Mouse (Mus musculus) hindbrain, embryonic 13.5 days (tissue): ENCODE data around the gene Krtap10-10. TPM values are rescaled to one million over a fixed set of nuclear protein-coding genes. Genes with fewer than 3 reads are reported as not detected.
"Not testable (repeated sequence)": the region's sequence is repeated elsewhere in the genome, so short reads cannot be mapped to it uniquely, and the experiment has no call there.

Experiments used
- ATAC-seq: fragments of 200-750 bp; cut with Nextera tagmentation; 2 replicates; pipeline ENCODE4 v1.8.0; 2017; ENCODE audit warnings: moderate TSS enrichment; ENCODE audit not compliant: low FRiP score
- H3K27ac ChIP-seq: fragments of 300-500 bp; sonication (generic); 2 replicates; pipeline ENCODE4 v1.5.1; 2015; ENCODE audit warnings: inconsistent platforms, mild to moderate bottlenecking, moderate library complexity
- H3K27me3 ChIP-seq: fragments of 300-500 bp; sonication (generic); 2 replicates; pipeline ENCODE4 v1.6.1; 2015; ENCODE audit warnings: mild to moderate bottlenecking, inconsistent platforms
- H3K36me3 ChIP-seq: fragments of 300-500 bp; sonication (generic); 2 replicates; pipeline ENCODE4 v1.6.1; 2015; ENCODE audit warnings: mild to moderate bottlenecking, inconsistent platforms
- H3K4me1 ChIP-seq: fragments of 300-500 bp; sonication (generic); replicated peaks from 2 replicates; pipeline ENCODE4 v1.6.1; 2015; ENCODE audit warnings: inconsistent platforms
- H3K4me2 ChIP-seq: fragments of 300-500 bp; sonication (generic); 2 replicates; pipeline ENCODE4 v1.6.1; 2015; ENCODE audit warnings: inconsistent platforms, mild to moderate bottlenecking, moderate library complexity
- H3K4me3 ChIP-seq: fragments of 300-500 bp; sonication (generic); 2 replicates; pipeline ENCODE4 v1.5.1; 2015; ENCODE audit warnings: mild to moderate bottlenecking, inconsistent platforms
- H3K9ac ChIP-seq: fragments of 300-500 bp; sonication (generic); 2 replicates; pipeline ENCODE4 v1.6.1; 2015; ENCODE audit warnings: mild to moderate bottlenecking, inconsistent platforms
- H3K9me3 ChIP-seq: fragments of 300-500 bp; sonication (generic); 2 replicates; pipeline ENCODE4 v1.6.1; 2016; ENCODE audit warnings: inconsistent platforms
- WGBS: fragments of 180-500 bp; shearing (Covaris S2); methylation state at CpG from one replicate; pipeline ENCODE4 v1.1.7; 2015; 5-methylcytosine and 5-hydroxymethylcytosine counted together
- polyA plus RNA-seq: library from polyadenylated mRNA; unstranded; fragments of >200 nt; fragmentation: Nextera tagmentation; extraction: Ambion mirVana; gene quantifications from 2 replicates; pipeline ENCODE4 v1.2.1, GENCODE M21; 2015

The Krtap10-10 gene
- not detected in 2 replicates for polyA plus RNA-seq

- no peak within 1 kb of the TSS for H3K27ac ChIP-seq
- no peak for ATAC-seq
- no peak within 1 kb of the TSS for H3K9ac ChIP-seq
- no peaks in the 10 kb centered on the region for H3K9me3 ChIP-seq
- no peaks in the 10 kb centered on the region for H3K36me3 ChIP-seq
- no peak within 1 kb of the TSS for H3K4me3 ChIP-seq
- no peaks in the 10 kb centered on the region for H3K4me1 ChIP-seq
- H3K27me3 ChIP-seq = no peaks in the 10 kb centered on the region
- H3K4me2 ChIP-seq = no peak within 1 kb of the TSS
- 86% methylated on average over 9 of the region's 9 CpGs for WGBS
These were observed at the start of gene Krtap10-10 for GRCm38 (mm10) chr10:77835647-77836046. Gene Krtap10-10, plus strand, starts transcription at chr10:77835947.

- not testable (repeated sequence) for H3K4me3 ChIP-seq, H3K4me1 ChIP-seq, ATAC-seq, H3K27ac ChIP-seq, H3K9ac ChIP-seq, H3K36me3 ChIP-seq, H3K27me3 ChIP-seq, H3K4me2 ChIP-seq, H3K9me3 ChIP-seq
- 80% methylated on average over 1 of the region's 1 CpGs for WGBS
These were observed 47.9 kb upstream of the Krtap10-10 start, which contains the start of gene Gm7137 for GRCm38 (mm10) chr10:77787876-77788275. Gene Gm7137, minus strand, starts transcription at chr10:77788200.

GRCm38 (mm10) chr10:77788621-77789020 is 47.1 kb upstream of the Krtap10-10 start:
- Histone ChIP-seq H3K9ac (no peak overlapping the region), H3K4me1 (no peaks in the 10 kb centered on the region), H3K36me3 (no peaks in the 10 kb centered on the region), H3K4me2 (no peak overlapping the region), H3K4me3 (no peak overlapping the region), H3K9me3 (no peaks in the 10 kb centered on the region), H3K27me3 (no peaks in the 10 kb centered on the region), H3K27ac (no peak overlapping the region)
- ATAC-seq = no peak
- WGBS = 85% methylated on average over 2 of the region's 2 CpGs

- Histone ChIP-seq H3K9me3 (no peaks in the 10 kb centered on the region), H3K4me2 (no peak within 1 kb of the TSS), H3K27ac (no peak within 1 kb of the TSS), H3K9ac (no peak within 1 kb of the TSS), H3K4me3 (no peak within 1 kb of the TSS), H3K36me3 (no peaks in the 10 kb centered on the region), H3K4me1 (peaks cover 10% of the 10 kb centered on the region; the same call in 1 of the 2 replicates), H3K27me3 (no peaks in the 10 kb centered on the region)
- no peak for ATAC-seq
- 67% methylated on average over 2 of the region's 2 CpGs for WGBS
These were observed 40.8 kb upstream of the Krtap10-10 start, which contains the start of gene Gm9639 for GRCm38 (mm10) chr10:77794976-77795375. Gene Gm9639, minus strand, starts transcription at chr10:77795076.

- WGBS = 13% methylated on average over 3 of the region's 3 CpGs
- Histone ChIP-seq H3K9ac (no peak overlapping the region), H3K36me3 (no peaks in the 10 kb centered on the region), H3K4me2 (no peak overlapping the region), H3K4me1 (peaks cover 10% of the 10 kb centered on the region; the same call in 1 of the 2 replicates), H3K27me3 (no peaks in the 10 kb centered on the region), H3K4me3 (no peak overlapping the region), H3K9me3 (no peaks in the 10 kb centered on the region), H3K27ac (no peak overlapping the region)
- no peak for ATAC-seq
These were observed 38.1 kb upstream of the Krtap10-10 start for GRCm38 (mm10) chr10:77797677-77798076.

GRCm38 (mm10) chr10:77798164-77798920 is 37.4 kb upstream of the Krtap10-10 start:
- not testable (repeated sequence) for H3K9ac ChIP-seq, H3K9me3 ChIP-seq, H3K27ac ChIP-seq, H3K4me2 ChIP-seq, ATAC-seq, H3K27me3 ChIP-seq, H3K4me3 ChIP-seq, H3K36me3 ChIP-seq
- 30% methylated on average over 3 of the region's 3 CpGs for WGBS
- peaks cover 10% of the 10 kb centered on the region; the same call in 1 of the 2 replicates for H3K4me1 ChIP-seq

- peaks cover 10% of the 10 kb centered on the region; the same call in 1 of the 2 replicates for H3K4me1 ChIP-seq
- H3K9ac ChIP-seq = no peak within 1 kb of the TSS
- no peaks in the 10 kb centered on the region for H3K9me3 ChIP-seq
- H3K4me2 ChIP-seq = no peak within 1 kb of the TSS
- no peak within 1 kb of the TSS for H3K4me3 ChIP-seq
- H3K36me3 ChIP-seq = no peaks in the 10 kb centered on the region
- WGBS = 63% methylated on average over 8 of the region's 8 CpGs
- H3K27ac ChIP-seq = no peak within 1 kb of the TSS
- no peaks in the 10 kb centered on the region for H3K27me3 ChIP-seq
- ATAC-seq = no peak
These were observed 36.7 kb upstream of the Krtap10-10 start, which contains the start of gene Gm19668 for GRCm38 (mm10) chr10:77798921-77799508. Gene Gm19668, minus strand, starts transcription at chr10:77799133.

- Histone ChIP-seq H3K9me3 (no peaks in the 10 kb centered on the region; the same call in 1 of the 2 replicates), H3K36me3 (no peaks in the 10 kb centered on the region), H3K9ac (no peak overlapping the region), H3K4me3 (no peak overlapping the region), H3K4me2 (no peak overlapping the region), H3K27ac (no peak overlapping the region), H3K27me3 (no peaks in the 10 kb centered on the region), H3K4me1 (no peaks in the 10 kb centered on the region)
- 87% methylated on average over 3 of the region's 3 CpGs for WGBS
- ATAC-seq = no peak
These were observed 31.7 kb upstream of the Krtap10-10 start for GRCm38 (mm10) chr10:77804095-77804494.

GRCm38 (mm10) chr10:77811743-77812142 is 24.0 kb upstream of the Krtap10-10 start, which contains the start of gene Gm9507:
Gene Gm9507, minus strand, starts transcription at chr10:77811843.
- H3K9me3 ChIP-seq = no peaks in the 10 kb centered on the region; the same call in 1 of the 2 replicates
- H3K4me3 ChIP-seq = no peak within 1 kb of the TSS
- no peaks in the 10 kb centered on the region for H3K36me3 ChIP-seq
- no peak within 1 kb of the TSS for H3K9ac ChIP-seq
- no peak within 1 kb of the TSS for H3K4me2 ChIP-seq
- no peaks in the 10 kb centered on the region for H3K27me3 ChIP-seq
- H3K27ac ChIP-seq = no peak within 1 kb of the TSS
- H3K4me1 ChIP-seq = 0 out of 2 replicates have a peak, but pooled peaks cover 3% of the 10 kb centered on the region
- no peak for ATAC-seq
- 74% methylated on average over 5 of the region's 5 CpGs for WGBS

GRCm38 (mm10) chr10:77814382-77814781 is 21.4 kb upstream of the Krtap10-10 start, which contains the start of gene Gm2696:
Gene Gm2696, plus strand, starts transcription at chr10:77814682.
- no peak for ATAC-seq
- H3K27me3 ChIP-seq = no peaks in the 10 kb centered on the region
- WGBS = 59% methylated on average over 4 of the region's 4 CpGs
- no peaks in the 10 kb centered on the region for H3K9me3 ChIP-seq
- H3K27ac ChIP-seq = no peak within 1 kb of the TSS
- no peak within 1 kb of the TSS for H3K4me2 ChIP-seq
- 0 out of 2 replicates have a peak, but pooled peaks cover 3% of the 10 kb centered on the region for H3K4me1 ChIP-seq
- no peaks in the 10 kb centered on the region for H3K36me3 ChIP-seq
- no peak within 1 kb of the TSS for H3K4me3 ChIP-seq
- H3K9ac ChIP-seq = no peak within 1 kb of the TSS

GRCm38 (mm10) chr10:77815514-77815913 is 20.2 kb upstream of the Krtap10-10 start:
- Histone ChIP-seq H3K4me1 (0 out of 2 replicates have a peak, but pooled peaks cover 3% of the 10 kb centered on the region), H3K27ac (no peak overlapping the region), H3K36me3 (no peaks in the 10 kb centered on the region), H3K4me3 (no peak overlapping the region), H3K4me2 (no peak overlapping the region), H3K9me3 (no peaks in the 10 kb centered on the region), H3K9ac (no peak overlapping the region), H3K27me3 (no peaks in the 10 kb centered on the region)
- no peak for ATAC-seq
- 32% methylated on average over 5 of the region's 5 CpGs for WGBS

GRCm38 (mm10) chr10:77818523-77818922 is 17.2 kb upstream of the Krtap10-10 start:
- WGBS = 98% methylated on average over 4 of the region's 4 CpGs

More at GRCm38 (mm10) chr10:77818523-77818922, 17.2 kb upstream of the Krtap10-10 start:
- Histone ChIP-seq H3K27me3 (no peaks in the 10 kb centered on the region), H3K9me3 (no peaks in the 10 kb centered on the region), H3K4me3 (no peak overlapping the region), H3K36me3 (no peaks in the 10 kb centered on the region), H3K9ac (no peak overlapping the region), H3K4me1 (0 out of 2 replicates have a peak, but pooled peaks cover 3% of the 10 kb centered on the region), H3K27ac (no peak overlapping the region), H3K4me2 (no peak overlapping the region)
- ATAC-seq = peak; percentile 66
